Mouse (Mus musculus) embryonic facial prominence, embryonic 12.5 days (tissue): ENCODE measurements at regions not wholly inside any gene's neighbourhood (a gene's known extent, or its start where the extent isn't known, plus 50 kb on each side); places are given as distances from the start of the nearest gene placed in this dataset.
A peak's percentile ranks its signal among the peaks of the same experiment; 100 is the strongest.

Experiments used
- ATAC-seq: fragments of 200-750 bp; cut with Nextera tagmentation; 2 replicates; pipeline ENCODE4 v1.8.0; 2017; ENCODE audit not compliant: insufficient number of reproducible peaks, insufficient read depth, low FRiP score, low TSS enrichment
- H3K27ac ChIP-seq: fragments of 300-500 bp; sonication (generic); 2 replicates; pipeline ENCODE4 v1.5.1; 2016; ENCODE audit warnings: mild to moderate bottlenecking
- H3K27me3 ChIP-seq: fragments of 300-500 bp; sonication (generic); 2 replicates; pipeline ENCODE4 v1.6.1; 2016; ENCODE audit warnings: mild to moderate bottlenecking, moderate library complexity
- H3K36me3 ChIP-seq: fragments of 300-500 bp; sonication (generic); 2 replicates; pipeline ENCODE4 v1.6.1; 2016; ENCODE audit warnings: mild to moderate bottlenecking
- H3K4me1 ChIP-seq: fragments of 300-500 bp; sonication (generic); 2 replicates; pipeline ENCODE4 v1.6.1; 2016
- H3K4me2 ChIP-seq: fragments of 300-500 bp; sonication (generic); replicated peaks from 2 replicates; pipeline ENCODE4 v1.6.1; 2016; ENCODE audit warnings: mild to moderate bottlenecking, moderate library complexity
- H3K4me3 ChIP-seq: fragments of 300-500 bp; sonication (generic); 2 replicates; pipeline ENCODE4 v1.5.1; 2016; ENCODE audit warnings: mild to moderate bottlenecking
- H3K9ac ChIP-seq: fragments of 300-500 bp; sonication (generic); 2 replicates; pipeline ENCODE4 v1.6.1; 2016; ENCODE audit warnings: mild to moderate bottlenecking, moderate library complexity
- H3K9me3 ChIP-seq: fragments of 300-500 bp; sonication (generic); 2 replicates; pipeline ENCODE4 v1.6.1; 2016; ENCODE audit warnings: mild to moderate bottlenecking, moderate library complexity
- WGBS: fragments of 180-500 bp; shearing (Covaris S2); methylation state at CpG from one replicate; pipeline ENCODE4 v1.1.7; 2016; 5-methylcytosine and 5-hydroxymethylcytosine counted together

GRCm38 (mm10) chr4:48725660-48726348, 62.5 kb downstream of the Cavin4 start:
- H3K9me3 ChIP-seq, result no peaks in the 10 kb centered on the region
- 65% methylated on average over 13 of the region's 13 CpGs for WGBS
- H3K4me2 ChIP-seq, result no peak overlapping the region
- no peaks in the 10 kb centered on the region for H3K4me1 ChIP-seq
- no peak overlapping the region for H3K9ac ChIP-seq
- H3K36me3 ChIP-seq, result no peaks in the 10 kb centered on the region
- H3K27ac ChIP-seq, result no peak overlapping the region
- ATAC-seq, result peak; percentile 72; the same call in 1 of the 2 replicates
- H3K27me3 ChIP-seq, result no peaks in the 10 kb centered on the region
- no peak overlapping the region for H3K4me3 ChIP-seq

GRCm38 (mm10) chr4:48726349-48726835, 63.1 kb downstream of the Cavin4 start:
- no peaks in the 10 kb centered on the region for H3K36me3 ChIP-seq
- no peak overlapping the region for H3K27ac ChIP-seq
- no peaks in the 10 kb centered on the region for H3K27me3 ChIP-seq
- H3K4me3 ChIP-seq, result no peak overlapping the region
- ATAC-seq, result no peak
- no peaks in the 10 kb centered on the region for H3K9me3 ChIP-seq
- H3K4me1 ChIP-seq, result no peaks in the 10 kb centered on the region
- no peak overlapping the region for H3K9ac ChIP-seq
- H3K4me2 ChIP-seq, result no peak overlapping the region
- WGBS, result 90% methylated on average over 11 of the region's 11 CpGs

DNA sequence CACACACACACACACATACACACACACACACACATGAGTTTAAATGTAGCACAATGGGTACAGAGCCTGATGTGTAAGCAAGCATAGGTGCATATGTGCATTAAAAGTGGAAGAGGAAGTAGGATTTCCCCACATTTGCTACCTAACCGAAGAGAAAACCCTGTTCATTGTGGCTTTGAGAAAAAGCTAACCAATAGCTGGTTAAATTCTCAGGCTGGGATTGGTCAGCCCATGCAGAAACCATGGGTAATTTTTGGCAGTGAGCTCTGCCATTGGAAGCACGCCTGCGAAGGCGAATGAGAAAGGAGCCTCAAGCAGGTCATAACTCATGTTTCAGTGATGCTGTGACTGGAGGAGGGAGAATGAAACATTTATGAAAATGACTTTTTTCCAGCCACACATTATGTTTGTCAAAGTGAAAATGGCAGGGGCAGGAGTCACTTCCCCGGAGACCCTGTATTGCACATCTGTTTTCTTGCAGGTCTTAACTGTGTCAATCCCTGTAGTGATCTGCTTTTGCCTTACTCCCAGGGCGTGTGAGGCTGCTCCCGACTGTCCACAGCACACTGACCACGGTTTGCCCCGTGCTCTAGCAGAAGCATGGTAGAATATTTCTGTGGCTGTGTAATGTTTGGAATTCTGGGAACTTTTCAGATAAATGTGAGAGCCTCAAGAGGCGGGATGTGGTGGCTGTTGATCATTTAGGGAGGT, 71.7 kb downstream of the Cavin4 start:
- Histone ChIP-seq H3K4me3 (no peak overlapping the region), H3K4me2 (no peak overlapping the region), H3K27me3 (no peaks in the 10 kb centered on the region)

GRCm38 (mm10) chr4:48746237-48746636, 82.9 kb downstream of the Cavin4 start:
- Histone ChIP-seq H3K27me3 (no peaks in the 10 kb centered on the region), H3K27ac (no peak overlapping the region), H3K4me2 (no peak overlapping the region), H3K4me3 (no peak overlapping the region), H3K4me1 (no peaks in the 10 kb centered on the region), H3K9me3 (no peaks in the 10 kb centered on the region), H3K9ac (no peak overlapping the region), H3K36me3 (no peaks in the 10 kb centered on the region)
- ATAC-seq, result no peak
- 55% methylated on average over 3 of the region's 3 CpGs for WGBS

More for the DNA sequence above, 71.7 kb downstream of the Cavin4 start:
- Histone ChIP-seq H3K9ac (no peak overlapping the region), H3K27ac (no peak overlapping the region), H3K4me1 (peaks cover 3% of the 10 kb centered on the region; the same call in 1 of the 2 replicates), H3K36me3 (no peaks in the 10 kb centered on the region), H3K9me3 (no peaks in the 10 kb centered on the region)
- ATAC-seq, result no peak
- 61% methylated on average over 10 of the region's 10 CpGs for WGBS

DNA sequence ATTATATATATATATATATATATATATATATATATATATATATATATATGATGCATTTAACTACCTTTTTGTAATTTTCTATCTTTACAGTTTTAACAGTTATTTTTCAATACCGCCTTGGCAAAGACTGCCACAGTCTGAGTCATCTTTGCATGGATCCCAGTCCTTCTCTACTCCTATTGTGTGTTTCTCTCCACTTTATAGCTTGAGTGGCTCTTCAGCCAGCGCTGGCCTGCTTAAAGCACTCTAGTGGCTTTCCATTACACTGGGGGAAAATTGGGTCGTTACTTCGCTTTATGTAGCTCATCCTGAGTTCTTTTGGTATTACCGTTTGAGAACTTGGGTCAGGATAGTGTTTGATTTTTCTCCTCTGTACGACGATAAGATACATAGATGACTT, 86.3 kb downstream of the Cavin4 start:
- Histone ChIP-seq H3K4me3 (no peak overlapping the region), H3K4me2 (no peak overlapping the region), H3K4me1 (no peaks in the 10 kb centered on the region), H3K27ac (no peak overlapping the region), H3K27me3 (no peaks in the 10 kb centered on the region), H3K9ac (no peak overlapping the region), H3K9me3 (no peaks in the 10 kb centered on the region), H3K36me3 (no peaks in the 10 kb centered on the region)
- no peak for ATAC-seq
- 86% methylated on average over 7 of the region's 7 CpGs for WGBS

DNA sequence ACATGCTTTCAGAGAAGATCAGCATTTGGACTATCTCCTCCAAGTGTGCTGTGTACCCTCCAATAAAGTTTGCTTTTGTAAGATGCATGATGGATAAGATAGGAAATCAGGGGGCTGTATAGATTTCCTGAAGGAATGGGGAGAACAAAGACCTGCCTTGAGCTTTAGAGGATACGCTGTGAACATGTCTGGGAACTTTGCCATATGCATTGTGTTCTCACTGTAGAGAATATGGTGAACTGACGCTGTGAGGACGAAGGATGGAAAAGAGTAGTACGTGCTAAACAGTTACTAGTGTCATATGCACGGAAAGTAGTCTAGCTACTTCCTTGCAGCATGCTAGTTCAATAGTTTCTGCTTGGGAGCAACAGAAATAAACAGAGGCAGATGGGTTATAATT, 86.8 kb downstream of the Cavin4 start:
- Histone ChIP-seq H3K4me2 (no peak overlapping the region), H3K9ac (no peak overlapping the region), H3K4me3 (no peak overlapping the region), H3K4me1 (no peaks in the 10 kb centered on the region), H3K27me3 (no peaks in the 10 kb centered on the region), H3K9me3 (no peaks in the 10 kb centered on the region), H3K36me3 (no peaks in the 10 kb centered on the region), H3K27ac (no peak overlapping the region)
- 85% methylated on average over 5 of the region's 5 CpGs for WGBS
- no peak for ATAC-seq

DNA sequence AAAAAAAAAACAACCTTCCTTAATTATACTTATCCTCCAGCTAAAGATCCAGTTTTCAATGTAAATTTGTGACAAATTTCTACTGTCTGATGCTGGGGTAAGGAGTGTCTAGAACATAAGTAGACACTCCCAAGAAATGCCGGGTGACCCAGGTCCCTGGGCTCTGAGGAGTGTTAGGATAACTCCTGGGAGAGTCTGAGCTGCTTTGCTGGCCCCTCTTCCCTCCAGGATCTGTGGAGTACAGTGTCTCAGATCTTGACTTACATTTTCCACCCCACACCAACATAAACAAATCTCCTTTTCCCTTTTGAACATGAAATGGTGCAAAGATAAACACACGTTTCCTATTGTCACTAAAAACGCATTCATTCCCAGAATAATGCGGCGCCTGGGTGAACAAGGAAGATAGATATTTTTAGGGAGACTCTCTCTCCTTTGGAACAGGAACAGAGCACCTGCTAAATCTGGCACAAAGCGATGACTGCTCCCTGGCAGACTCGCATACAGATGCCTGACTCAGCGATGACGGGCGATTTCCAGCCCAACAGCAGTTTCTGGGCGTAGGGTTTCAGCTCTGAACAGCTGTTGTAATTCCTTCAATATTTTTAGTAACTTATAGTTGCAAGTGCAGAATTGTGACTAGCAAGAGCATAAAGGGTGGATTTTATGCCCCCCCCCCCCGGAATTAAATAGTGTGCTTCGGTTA, 91.3 kb downstream of the Cavin4 start:
- Histone ChIP-seq H3K27me3 (no peaks in the 10 kb centered on the region), H3K4me1 (no peaks in the 10 kb centered on the region), H3K4me2 (no peak overlapping the region), H3K9ac (no peak overlapping the region), H3K4me3 (no peak overlapping the region), H3K9me3 (no peaks in the 10 kb centered on the region), H3K27ac (no peak overlapping the region), H3K36me3 (no peaks in the 10 kb centered on the region)
- peak; percentile 75; the same call in 1 of the 2 replicates for ATAC-seq
- WGBS, result 70% methylated on average over 13 of the region's 13 CpGs

- no peak overlapping the region for H3K27ac ChIP-seq
- H3K4me1 ChIP-seq, result no peaks in the 10 kb centered on the region
- 73% methylated on average over 8 of the region's 8 CpGs for WGBS
- no peaks in the 10 kb centered on the region for H3K9me3 ChIP-seq
- no peak overlapping the region for H3K4me2 ChIP-seq
- H3K4me3 ChIP-seq, result no peak overlapping the region
- no peaks in the 10 kb centered on the region for H3K27me3 ChIP-seq
- H3K36me3 ChIP-seq, result no peaks in the 10 kb centered on the region
- ATAC-seq, result no peak
- no peak overlapping the region for H3K9ac ChIP-seq
Observed at GRCm38 (mm10) chr4:48760625-48761024, 97.3 kb downstream of the Cavin4 start.

DNA sequence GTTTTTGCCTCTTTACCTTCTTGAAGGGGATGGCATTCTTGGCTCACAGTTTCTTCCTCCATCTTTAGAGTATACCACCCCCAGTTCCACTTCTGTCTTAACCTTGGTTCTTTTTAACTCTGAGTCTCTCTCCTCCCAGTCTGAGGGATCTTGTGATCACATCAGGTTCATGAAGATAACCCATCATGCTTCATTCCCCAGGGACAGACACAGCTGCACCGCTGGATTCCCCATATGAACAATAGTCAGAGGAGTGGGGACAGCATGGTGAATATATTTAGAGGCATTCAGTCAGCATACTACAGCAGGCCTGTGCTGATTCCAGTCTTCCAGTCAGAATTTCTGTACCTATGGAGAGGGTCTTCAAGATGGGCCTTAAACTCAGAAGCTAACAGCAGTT, 103.1 kb downstream of the Cavin4 start:
- Histone ChIP-seq H3K4me2 (no peak overlapping the region), H3K4me3 (no peak overlapping the region), H3K4me1 (peaks cover 4% of the 10 kb centered on the region; the same call in 1 of the 2 replicates), H3K36me3 (no peaks in the 10 kb centered on the region), H3K9ac (no peak overlapping the region), H3K27ac (no peak overlapping the region), H3K27me3 (no peaks in the 10 kb centered on the region), H3K9me3 (no peaks in the 10 kb centered on the region)
- WGBS, result 88% methylated on average over 1 of the region's 1 CpGs
- ATAC-seq, result no peak

DNA sequence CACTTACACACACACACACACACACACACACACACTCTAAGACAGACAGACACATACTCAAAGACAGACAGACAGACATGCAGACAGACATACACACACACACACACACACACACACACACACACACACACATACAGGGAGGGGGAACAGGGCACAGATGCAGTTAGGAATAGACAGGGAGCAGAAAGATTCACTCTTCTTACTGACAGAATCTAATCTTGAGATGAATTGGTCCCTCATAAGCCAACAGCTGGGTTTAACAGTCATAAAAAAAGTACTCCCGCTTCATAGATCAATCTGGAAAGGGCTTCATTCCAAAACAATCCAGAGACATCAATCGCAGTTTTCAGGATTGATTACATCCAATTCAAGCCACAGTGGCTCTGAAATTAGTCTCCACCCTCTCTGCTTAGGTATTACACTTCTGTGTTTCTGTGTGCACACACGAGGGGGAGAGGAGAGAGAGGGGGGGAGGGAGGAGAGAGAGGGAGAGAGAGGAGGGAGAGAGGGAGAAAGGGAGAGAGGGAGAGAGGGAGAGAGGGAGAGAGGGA, 107.2 kb downstream of the Cavin4 start:
- H3K4me1 ChIP-seq, result peaks cover 4% of the 10 kb centered on the region; the same call in 1 of the 2 replicates
- no peak overlapping the region for H3K4me2 ChIP-seq
- no peaks in the 10 kb centered on the region for H3K27me3 ChIP-seq
- H3K9ac ChIP-seq, result no peak overlapping the region
- no peak overlapping the region for H3K4me3 ChIP-seq
- ATAC-seq, result no peak
- WGBS, result 46% methylated on average over 3 of the region's 3 CpGs
- no peaks in the 10 kb centered on the region for H3K9me3 ChIP-seq
- H3K27ac ChIP-seq, result peak overlapping the region; percentile 69
- no peaks in the 10 kb centered on the region for H3K36me3 ChIP-seq

DNA sequence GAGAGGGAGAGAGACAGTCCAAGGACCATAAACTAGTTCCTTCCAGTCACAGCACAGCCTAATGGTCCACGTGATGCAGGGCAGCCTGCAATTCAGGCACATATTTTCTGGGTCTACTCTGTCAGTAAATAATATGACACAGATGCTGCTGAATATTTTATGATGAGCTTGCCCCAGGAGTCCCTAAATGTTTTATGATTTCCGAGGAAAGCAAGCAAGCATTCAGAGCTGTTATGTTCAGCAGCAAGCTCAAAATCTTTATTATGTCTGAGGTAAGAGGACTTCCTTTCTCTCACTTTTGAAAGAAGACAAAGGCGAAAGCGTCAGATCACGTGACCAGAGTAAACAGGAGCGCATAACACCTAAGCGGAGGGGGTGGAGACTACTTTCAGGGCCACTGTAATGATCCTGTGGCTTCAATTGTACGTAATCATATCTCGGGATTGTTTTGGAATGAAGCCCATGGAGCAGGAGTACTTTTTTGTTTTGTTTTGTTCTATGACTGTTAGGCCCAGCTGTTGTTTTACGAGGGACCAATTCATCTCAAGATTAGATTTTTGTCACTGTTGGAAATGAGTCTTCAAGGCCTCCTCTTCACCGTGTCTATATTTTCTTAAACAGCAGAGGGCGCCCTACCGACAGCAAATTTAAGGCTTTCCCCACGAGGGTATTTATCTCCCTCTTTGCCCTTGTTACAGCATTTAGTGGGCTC, 107.8 kb downstream of the Cavin4 start:
- Histone ChIP-seq H3K4me2 (no peak overlapping the region), H3K9me3 (no peaks in the 10 kb centered on the region), H3K27ac (peak overlapping the region; percentile 69), H3K36me3 (no peaks in the 10 kb centered on the region), H3K4me3 (no peak overlapping the region), H3K4me1 (peaks cover 4% of the 10 kb centered on the region; the same call in 1 of the 2 replicates), H3K9ac (no peak overlapping the region), H3K27me3 (no peaks in the 10 kb centered on the region)
- ATAC-seq, result peak; percentile 77; the same call in 1 of the 2 replicates
- 29% methylated on average over 14 of the region's 14 CpGs for WGBS
